Mouse (Mus musculus) liver, embryonic 14.5 days (tissue): Measurements from ENCODE around the gene Smlr1.

Experiments used
- CTCF ChIP-seq: IDR thresholded peaks from 2 replicates; pipeline ENCODE4 v1.5.1; 2016; ENCODE audit warnings: antibody characterized with exemption, low read depth, control low read depth
- EP300 ChIP-seq: IDR thresholded peaks from 2 replicates; pipeline ENCODE4 v1.6.1; 2016; ENCODE audit warnings: antibody characterized with exemption, low read depth

GRCm38 (mm10) chr10:25520428-25520827, 15.6 kb downstream of the Smlr1 start:
- no peak for TF ChIP-seq CTCF
- TF ChIP-seq EP300, result no peak
